Mouse (Mus musculus) forebrain, embryonic 14.5 days (tissue): Measurements from ENCODE around the gene Grap2. TPM values are rescaled to one million over a fixed set of nuclear protein-coding genes. Genes with fewer than 3 reads are reported as not detected.
A peak's percentile ranks its signal among the peaks of the same experiment; 100 is the strongest.

Source experiments
- ATAC-seq: fragments of 200-750 bp; cut with Nextera tagmentation; 2 replicates; pipeline ENCODE4 v1.8.0; 2017; ENCODE audit warnings: mild to moderate bottlenecking, moderate library complexity
- DNase-seq: peaks from one replicate; pipeline ENCODE4 v3.0.0-alpha.2; 2015; ENCODE audit warnings: low spot score
- H3K27ac ChIP-seq: fragments of 300-500 bp; sonication (generic); 2 replicates; pipeline ENCODE4 v1.5.1; 2014; ENCODE audit warnings: low read depth, mild to moderate bottlenecking, control low read depth, low read length, moderate library complexity
- H3K27me3 ChIP-seq: fragments of 300-500 bp; sonication (generic); replicated peaks from 2 replicates; pipeline ENCODE4 v1.6.1; 2014; ENCODE audit warnings: low read length, control low read depth, mixed read lengths; ENCODE audit not compliant: control insufficient read depth, insufficient read depth
- H3K36me3 ChIP-seq: fragments of 300-500 bp; sonication (generic); 2 replicates; pipeline ENCODE4 v1.6.1; 2014; ENCODE audit warnings: low read length, control low read depth; ENCODE audit not compliant: control insufficient read depth, insufficient read depth
- H3K4me1 ChIP-seq: fragments of 300-500 bp; sonication (generic); 2 replicates; pipeline ENCODE4 v1.6.1; 2014; ENCODE audit warnings: antibody characterized with exemption, low read length, control low read depth; ENCODE audit not compliant: control insufficient read depth, insufficient read depth
- H3K4me2 ChIP-seq: fragments of 300-500 bp; sonication (generic); 2 replicates; pipeline ENCODE4 v1.6.1; 2014; ENCODE audit warnings: mild to moderate bottlenecking, control low read depth, low read length
- H3K4me3 ChIP-seq: fragments of 300-500 bp; sonication (generic); 2 replicates; pipeline ENCODE4 v1.5.1; 2014; ENCODE audit warnings: low read depth, low read length, control low read depth
- H3K9ac ChIP-seq: fragments of 300-500 bp; sonication (generic); 2 replicates; pipeline ENCODE4 v1.6.1; 2014; ENCODE audit warnings: mild to moderate bottlenecking, low read length, control low read depth, moderate library complexity
- H3K9me3 ChIP-seq: fragments of 300-500 bp; sonication (generic); replicated peaks from 2 replicates; pipeline ENCODE4 v1.6.1; 2016; ENCODE audit warnings: low read length, control low read depth, mixed read lengths; ENCODE audit not compliant: control insufficient read depth
- WGBS: fragments of 180-500 bp; shearing (Covaris S2); extraction: QIAGEN DNeasy Blood & Tissue Kit; methylation state at CpG from one replicate; pipeline ENCODE4 v1.1.7; 2014; 5-methylcytosine and 5-hydroxymethylcytosine counted together
- polyA plus RNA-seq: library from polyadenylated mRNA; unstranded; fragments of >200 nt; fragmentation: Nextera tagmentation; extraction: Ambion mirVana; gene quantifications from 2 replicates; pipeline ENCODE4 v1.2.1, GENCODE M21; 2014

Grap2 gene
- polyA plus RNA-seq, 1 experiment from 2014 or later: 0.24 TPM

DNA sequence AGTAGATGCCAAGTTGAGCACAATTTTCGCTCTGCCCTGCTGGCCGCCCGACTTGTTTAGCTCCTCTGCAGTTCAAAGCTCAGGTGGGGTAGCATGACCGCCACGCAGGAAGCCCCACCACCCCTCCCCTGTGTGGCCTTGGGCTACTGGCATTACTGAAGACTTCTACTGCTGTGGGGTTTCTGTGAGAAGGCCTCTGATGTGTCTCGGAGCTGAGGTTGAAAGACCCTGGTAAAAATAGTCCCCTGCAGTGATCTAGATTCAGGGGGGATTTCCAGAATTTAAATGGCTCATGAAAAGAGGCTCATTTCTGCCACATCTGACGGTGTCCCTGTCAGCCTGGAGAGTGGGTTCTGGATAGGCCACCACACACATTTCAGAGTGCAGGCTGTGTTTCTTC lies 30.1 kb downstream of the Grap2 start:
- no peak overlapping the region for H3K27ac ChIP-seq

DNA sequence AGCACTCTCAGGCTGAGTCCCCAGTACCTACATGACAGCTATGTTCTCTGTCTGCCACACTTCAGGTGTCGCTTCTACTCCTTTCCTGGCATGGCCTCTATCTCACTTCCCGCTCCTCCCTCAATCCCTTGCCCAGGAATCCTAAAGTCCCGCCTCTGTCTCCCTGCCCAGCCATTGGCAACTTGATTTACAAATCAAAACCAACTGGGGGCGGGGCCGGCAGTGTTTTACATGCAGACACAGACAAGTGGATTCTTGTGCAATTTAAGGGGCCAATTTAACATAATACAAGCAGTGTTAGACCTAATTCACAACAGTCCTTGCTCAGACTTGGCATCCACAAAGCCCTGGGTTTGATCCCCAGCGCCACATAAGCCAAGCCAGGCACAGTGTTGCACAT lies 31.6 kb downstream of the Grap2 start:
- Histone ChIP-seq H3K4me2 (no peak overlapping the region), H3K27ac (no peak overlapping the region), H3K27me3 (no peaks in the 10 kb centered on the region), H3K36me3 (no peaks in the 10 kb centered on the region), H3K9me3 (no peaks in the 10 kb centered on the region), H3K9ac (no peak overlapping the region), H3K4me3 (no peak overlapping the region), H3K4me1 (peaks cover 10% of the 10 kb centered on the region)
- ATAC-seq (no peak), DNase-seq (no peak)
- 90% methylated on average over 6 of the region's 6 CpGs for WGBS

More for the DNA sequence above, 30.1 kb downstream of the Grap2 start:
- ATAC-seq (no peak), DNase-seq (no peak)
- Histone ChIP-seq H3K4me1 (peaks cover 10% of the 10 kb centered on the region), H3K9ac (no peak overlapping the region), H3K4me3 (no peak overlapping the region), H3K27me3 (no peaks in the 10 kb centered on the region), H3K36me3 (no peaks in the 10 kb centered on the region), H3K9me3 (no peaks in the 10 kb centered on the region), H3K4me2 (no peak overlapping the region)
- WGBS: 43% methylated on average over 7 of the region's 7 CpGs

- 81% methylated on average over 3 of the region's 3 CpGs for WGBS
- DNase-seq: no peak
- no peak overlapping the region for H3K9ac ChIP-seq
- no peaks in the 10 kb centered on the region for H3K36me3 ChIP-seq
- ATAC-seq: no peak
- no peaks in the 10 kb centered on the region for H3K9me3 ChIP-seq
- H3K4me3 ChIP-seq: no peak overlapping the region
- H3K27ac ChIP-seq: no peak overlapping the region
- H3K27me3 ChIP-seq: no peaks in the 10 kb centered on the region
- no peak overlapping the region for H3K4me2 ChIP-seq
- no peaks in the 10 kb centered on the region for H3K4me1 ChIP-seq
Measured at GRCm38 (mm10) chr15:80607970-80608369, 35.6 kb downstream of the Grap2 start.

DNA sequence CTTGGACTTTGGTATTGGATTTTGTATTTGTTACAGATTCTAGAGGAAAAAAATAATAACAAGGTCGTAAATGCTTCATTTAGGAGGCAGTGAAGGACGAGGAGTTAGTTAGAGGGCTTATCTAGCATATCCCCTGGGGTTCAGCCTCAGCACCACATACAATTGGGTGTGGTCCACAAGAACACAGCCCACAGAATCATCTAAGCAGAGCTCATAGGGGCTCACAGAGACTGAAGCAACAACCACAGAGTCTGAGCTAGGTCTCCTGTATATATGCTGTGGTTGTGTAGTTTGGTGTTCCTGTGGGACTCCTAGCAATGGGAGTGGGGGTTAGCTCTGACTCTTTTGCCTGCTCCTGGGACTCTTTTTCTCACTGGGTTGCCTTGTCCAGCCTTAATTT lies 37.9 kb downstream of the Grap2 start:
- Histone ChIP-seq H3K4me2 (no peak overlapping the region), H3K4me1 (no peaks in the 10 kb centered on the region), H3K9me3 (no peaks in the 10 kb centered on the region), H3K27me3 (no peaks in the 10 kb centered on the region), H3K27ac (no peak overlapping the region), H3K4me3 (no peak overlapping the region), H3K36me3 (no peaks in the 10 kb centered on the region), H3K9ac (no peak overlapping the region)
- ATAC-seq (no peak), DNase-seq (no peak)
- 71% methylated on average over 2 of the region's 2 CpGs for WGBS

GRCm38 (mm10) chr15:80611478-80611877 lies 39.1 kb downstream of the Grap2 start:
- ATAC-seq: no peak
- Histone ChIP-seq H3K27ac (no peak overlapping the region), H3K4me2 (no peak overlapping the region), H3K9me3 (no peaks in the 10 kb centered on the region), H3K9ac (no peak overlapping the region), H3K4me3 (no peak overlapping the region), H3K36me3 (no peaks in the 10 kb centered on the region), H3K4me1 (0 out of 2 replicates have a peak, but pooled peaks cover 5% of the 10 kb centered on the region), H3K27me3 (no peaks in the 10 kb centered on the region)
- DNase-seq: no peak
- WGBS: 70% methylated on average over 5 of the region's 5 CpGs

DNA sequence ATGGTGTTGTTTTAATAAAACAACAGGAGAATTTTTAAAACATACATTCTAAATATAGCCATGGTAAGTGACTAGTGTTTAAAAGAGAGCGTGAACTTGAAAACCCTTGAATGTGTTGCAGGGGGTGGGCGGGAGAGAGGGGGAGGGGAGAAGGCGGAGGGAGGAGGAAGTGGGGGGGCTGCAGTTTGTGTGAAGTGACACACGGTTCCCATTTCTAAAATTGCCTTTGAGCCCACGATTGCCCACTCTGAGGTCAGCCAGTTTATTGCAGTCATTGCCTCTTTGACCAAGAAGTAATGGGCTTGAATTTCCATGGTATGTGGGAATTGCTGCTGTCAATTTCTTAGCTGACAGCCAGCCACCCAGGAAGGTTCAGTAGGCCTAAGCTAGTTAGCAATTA lies 41.5 kb downstream of the Grap2 start:
- DNase-seq (no peak), ATAC-seq (no peak)
- no peaks in the 10 kb centered on the region for H3K9me3 ChIP-seq
- no peaks in the 10 kb centered on the region for H3K36me3 ChIP-seq
- H3K27ac ChIP-seq: no peak overlapping the region
- H3K4me1 ChIP-seq: 0 out of 2 replicates have a peak, but pooled peaks cover 5% of the 10 kb centered on the region
- WGBS: 85% methylated on average over 5 of the region's 5 CpGs
- no peaks in the 10 kb centered on the region for H3K27me3 ChIP-seq
- H3K4me2 ChIP-seq: no peak overlapping the region
- no peak overlapping the region for H3K9ac ChIP-seq
- H3K4me3 ChIP-seq: no peak overlapping the region

- no peaks in the 10 kb centered on the region for H3K9me3 ChIP-seq
- H3K27ac ChIP-seq: no peak overlapping the region
- ATAC-seq (no peak), DNase-seq (no peak)
- no peak overlapping the region for H3K9ac ChIP-seq
- no peak overlapping the region for H3K4me3 ChIP-seq
- H3K27me3 ChIP-seq: no peaks in the 10 kb centered on the region
- H3K36me3 ChIP-seq: no peaks in the 10 kb centered on the region
- 0 out of 2 replicates have a peak, but pooled peaks cover 5% of the 10 kb centered on the region for H3K4me1 ChIP-seq
- 67% methylated on average over 18 of the region's 18 CpGs for WGBS
- H3K4me2 ChIP-seq: no peak overlapping the region
Measured at GRCm38 (mm10) chr15:80614500-80615289, 42.3 kb downstream of the Grap2 start.

- ATAC-seq: no peak
- H3K4me3 ChIP-seq: no peak overlapping the region
- 25% methylated on average over 2 of the region's 2 CpGs for WGBS
- no peaks in the 10 kb centered on the region for H3K36me3 ChIP-seq
- 0 out of 2 replicates have a peak, but pooled peaks cover 5% of the 10 kb centered on the region for H3K4me1 ChIP-seq
- no peak overlapping the region for H3K27ac ChIP-seq
- H3K27me3 ChIP-seq: no peaks in the 10 kb centered on the region
- no peak overlapping the region for H3K9ac ChIP-seq
- no peaks in the 10 kb centered on the region for H3K9me3 ChIP-seq
- no peak for DNase-seq
- H3K4me2 ChIP-seq: no peak overlapping the region
Measured at GRCm38 (mm10) chr15:80615290-80615570, 42.8 kb downstream of the Grap2 start.

DNA sequence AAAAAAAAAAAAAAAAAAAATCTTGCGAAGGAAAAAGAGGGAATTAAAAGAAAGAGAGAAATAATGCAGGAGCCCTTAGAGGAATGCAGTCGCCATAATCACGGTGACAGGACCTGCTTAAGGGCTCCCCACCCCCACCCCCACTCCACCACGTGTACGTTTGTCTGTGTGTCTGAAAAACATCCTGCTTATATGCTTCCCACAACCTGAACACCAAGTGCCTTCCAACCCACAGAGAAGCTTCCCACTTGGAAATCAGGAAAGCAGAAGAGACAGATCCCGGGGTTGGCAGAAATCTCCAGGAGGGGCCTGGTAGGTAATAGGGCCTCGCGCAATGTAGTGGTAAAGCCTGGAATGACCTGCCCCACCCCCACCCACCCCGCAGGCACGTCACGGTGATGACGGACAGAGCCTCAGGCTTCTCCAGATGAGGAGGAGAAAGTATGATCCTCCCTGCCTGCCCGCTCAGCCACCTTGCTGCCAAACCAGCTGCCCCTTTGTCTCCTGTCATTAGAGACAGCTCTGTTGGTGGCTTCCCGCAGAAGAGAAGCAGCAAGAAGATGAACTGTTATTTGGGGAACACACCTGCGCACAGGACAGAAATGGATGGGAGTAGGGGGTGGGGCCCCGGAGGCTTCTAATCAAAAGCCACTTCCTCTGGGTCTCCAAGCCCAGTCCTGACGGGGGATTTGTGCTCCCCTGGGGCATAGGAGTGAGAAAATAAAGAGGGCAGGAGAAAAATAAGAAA lies 43.4 kb downstream of the Grap2 start:
- Histone ChIP-seq H3K4me2 (peak overlapping the region; percentile 4), H3K9ac (no peak overlapping the region; the same call in 1 of the 2 replicates), H3K4me1 (0 out of 2 replicates have a peak, but pooled peaks cover 5% of the 10 kb centered on the region), H3K9me3 (no peaks in the 10 kb centered on the region), H3K27me3 (no peaks in the 10 kb centered on the region), H3K4me3 (no peak overlapping the region), H3K27ac (no peak overlapping the region), H3K36me3 (no peaks in the 10 kb centered on the region)
- ATAC-seq: no peak
- no peak for DNase-seq
- 7% methylated on average over 16 of the region's 17 CpGs for WGBS
